Mouse (Mus musculus): ENCODE measurements around the gene Dock6. TPM values are rescaled to one million over a fixed set of nuclear protein-coding genes. Genes with fewer than 3 reads are reported as not detected.

The Dock6 gene
- total RNA-seq, 2 experiments from 2014 or later: 18.5 to 22.6 TPM

GRCm38 (mm10) chr9:21820183-21820582 is 32.3 kb downstream of the Dock6 start:
- intact Hi-C loops (cut with DNase I): no loop called here
- no peak for DNase-seq (ENCODE audit: low spot score in 2 of 2)

DNA sequence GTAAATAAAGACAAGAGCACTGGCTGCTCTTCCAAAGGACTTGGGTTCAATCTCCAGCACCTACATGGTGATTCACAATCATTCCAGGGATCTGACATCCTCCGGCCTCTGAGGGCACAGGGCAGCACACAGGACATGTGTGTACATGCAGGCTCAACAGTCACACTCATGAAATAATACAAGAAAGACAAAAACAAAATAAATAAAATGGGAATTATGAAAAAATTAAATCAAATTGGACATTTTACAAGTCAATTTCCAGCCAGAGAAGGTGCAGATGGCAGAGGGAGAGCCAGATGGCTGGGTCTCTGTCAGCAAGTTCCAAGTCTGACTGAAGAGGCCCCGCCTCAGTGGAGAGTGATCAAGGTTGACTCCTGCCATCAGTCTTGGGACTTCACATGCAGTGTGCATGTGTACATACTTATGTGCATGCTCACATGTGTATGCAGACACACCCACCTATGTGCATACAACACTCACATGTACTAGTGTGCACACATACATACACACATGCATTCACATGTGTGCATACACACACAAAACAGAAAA is 33.2 kb downstream of the Dock6 start:
- intact Hi-C loops (cut with DNase I): no loop called here
- no peak for DNase-seq (ENCODE audit: low spot score in 2 of 2)

- intact Hi-C loops (cut with DNase I): no loop called here
These were observed 33.9 kb downstream of the Dock6 start for GRCm38 (mm10) chr9:21818561-21818960.

GRCm38 (mm10) chr9:21818125-21818524 is 34.3 kb downstream of the Dock6 start:
- DNase-seq (ENCODE audit: low spot score in 2 of 2): no peak
- intact Hi-C loops (cut with DNase I): no loop called here

More at GRCm38 (mm10) chr9:21818561-21818960, 33.9 kb downstream of the Dock6 start:
- DNase-seq (ENCODE audit: low spot score in 2 of 2): no peak

DNA sequence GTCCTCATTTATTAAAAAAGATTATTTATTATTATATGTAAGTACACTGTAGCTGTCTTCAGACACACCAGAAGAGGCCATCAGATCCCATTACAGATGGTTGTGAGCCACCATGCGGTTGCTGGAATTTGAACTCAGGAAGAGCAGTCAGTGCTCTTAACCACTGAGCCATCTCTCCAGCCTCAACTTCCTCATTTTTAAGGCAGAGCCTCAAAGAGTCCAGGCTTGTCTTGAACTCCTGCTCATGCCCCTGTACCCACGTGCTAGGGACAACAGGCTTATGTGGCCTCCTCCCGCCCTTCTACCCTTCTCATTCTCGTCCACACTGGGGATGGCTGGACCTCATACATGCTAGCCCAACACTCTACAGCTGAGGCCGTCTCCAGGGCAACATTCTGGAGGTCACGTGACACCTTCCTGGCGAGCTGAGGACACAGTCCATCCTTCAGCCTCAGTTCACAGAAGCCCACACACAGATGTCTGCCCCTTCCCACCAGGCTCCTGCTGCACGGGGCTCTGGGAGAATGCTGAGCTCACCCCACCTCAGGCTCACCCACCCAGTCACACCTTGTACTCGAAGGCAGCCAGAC is 35.6 kb downstream of the Dock6 start:
- intact Hi-C loops (cut with DNase I): no loop called here
- no peak for DNase-seq (ENCODE audit: low spot score in 2 of 2)

- intact Hi-C loops (cut with DNase I): no loop called here
- DNase-seq (ENCODE audit: low spot score in 2 of 2): no peak
These were observed 41.3 kb downstream of the Dock6 start for GRCm38 (mm10) chr9:21811170-21811569.

- intact Hi-C loops (cut with DNase I): no loop called here
These were observed 43.9 kb downstream of the Dock6 start for GRCm38 (mm10) chr9:21808561-21808960.

DNA sequence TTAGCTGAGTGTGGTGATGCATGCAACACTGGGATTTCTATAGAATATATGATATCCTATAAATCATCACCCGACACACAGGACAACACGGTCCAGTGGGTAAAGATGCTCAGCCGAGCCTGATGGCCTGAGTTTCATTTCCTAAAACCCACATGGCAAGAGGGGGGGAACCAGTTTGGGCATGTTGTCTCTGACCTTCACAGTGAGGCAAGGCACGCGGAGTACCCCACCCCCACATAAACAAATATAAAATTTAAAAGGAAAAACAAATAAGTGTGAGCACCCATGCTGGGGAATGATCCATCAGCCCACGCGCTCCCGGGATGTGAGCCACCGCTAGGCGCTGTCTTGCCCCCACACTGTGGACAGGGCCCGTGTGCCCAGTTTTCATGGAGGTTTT is 45.5 kb downstream of the Dock6 start:
- intact Hi-C loops (cut with DNase I): no loop called here
- DNase-seq (ENCODE audit: low spot score in 2 of 2): no peak

More at GRCm38 (mm10) chr9:21808561-21808960, 43.9 kb downstream of the Dock6 start:
- DNase-seq (ENCODE audit: low spot score in 2 of 2): no peak

DNA sequence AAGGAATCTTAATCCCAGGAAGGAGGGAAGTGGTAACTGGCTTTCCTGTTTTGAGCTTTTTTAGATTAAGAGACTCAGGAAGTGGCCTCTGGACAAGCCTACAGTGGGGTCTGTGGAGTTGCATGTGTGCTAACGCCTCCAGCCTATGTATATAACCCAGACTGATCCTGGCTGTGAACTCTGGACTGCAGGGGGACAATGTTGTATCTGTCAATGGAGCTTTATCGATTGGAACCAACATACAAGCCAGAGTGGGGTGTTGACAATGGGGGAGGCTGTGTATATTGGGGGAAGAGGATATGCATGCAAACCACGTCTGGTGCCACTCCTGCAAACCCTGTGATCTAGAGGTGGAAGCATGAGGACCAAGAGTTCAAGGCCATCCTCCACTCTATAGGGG is 46.1 kb downstream of the Dock6 start:
- no peak for DNase-seq (ENCODE audit: low spot score in 2 of 2)
- intact Hi-C loops (cut with DNase I): no loop called here

GRCm38 (mm10) chr9:21803986-21804644 is 48.3 kb downstream of the Dock6 start:
- intact Hi-C loops (cut with DNase I): no loop called here
- DNase-seq (ENCODE audit: low spot score in 2 of 2): peak; percentile 82

DNA sequence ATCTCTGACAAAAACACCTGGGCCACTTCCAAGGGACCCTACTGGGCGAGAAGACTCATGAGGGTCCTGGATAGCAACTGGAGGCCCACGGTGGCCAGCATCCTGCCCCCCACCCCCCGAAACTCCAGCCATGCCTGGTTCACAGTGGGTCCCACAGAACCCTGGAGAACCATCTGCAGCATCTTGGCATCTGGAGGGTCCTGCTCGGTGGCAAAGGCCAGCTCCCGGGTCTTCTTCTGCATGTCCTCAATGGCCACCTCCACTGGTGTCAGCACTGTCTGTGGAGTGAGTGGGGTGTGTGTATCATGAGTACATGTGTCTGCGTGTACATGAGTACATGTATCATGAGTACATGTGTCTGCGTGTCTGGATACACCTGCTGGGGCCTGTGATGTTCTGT is 50.8 kb downstream of the Dock6 start:
- intact Hi-C loops (cut with DNase I): no loop called here
- no peak for DNase-seq (ENCODE audit: low spot score in 2 of 2)

- no peak for DNase-seq (ENCODE audit: low spot score in 2 of 2)
- intact Hi-C loops (cut with DNase I): no loop called here
These were observed 51.3 kb downstream of the Dock6 start for GRCm38 (mm10) chr9:21801121-21801520.

DNA sequence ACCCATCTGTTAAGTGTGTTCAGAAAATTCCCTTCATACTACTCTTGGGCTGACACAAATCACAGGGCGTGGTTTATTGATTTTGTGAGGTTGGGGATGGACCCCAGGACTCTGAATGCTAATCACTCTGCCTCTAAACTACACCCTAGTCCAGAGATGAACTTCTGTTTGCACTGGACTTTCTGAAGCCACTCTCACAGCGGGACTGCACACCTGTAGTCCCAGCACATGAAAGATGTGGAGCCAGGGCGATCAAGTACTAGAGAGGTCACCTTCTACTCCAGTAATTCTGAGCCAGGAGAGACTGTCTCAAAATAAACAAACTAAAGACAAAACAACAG is 53.5 kb downstream of the Dock6 start:
- intact Hi-C loops (cut with DNase I): no loop called here

GRCm38 (mm10) chr9:21798345-21799009 is 54.0 kb downstream of the Dock6 start, which contains the start of gene Kank2:
Gene Kank2 (minus strand): TSS chr9:21798744.
- intact Hi-C loops (cut with DNase I): no loop called here

More for the DNA sequence above, 53.5 kb downstream of the Dock6 start:
- DNase-seq (ENCODE audit: low spot score in 2 of 2): no peak

DNA sequence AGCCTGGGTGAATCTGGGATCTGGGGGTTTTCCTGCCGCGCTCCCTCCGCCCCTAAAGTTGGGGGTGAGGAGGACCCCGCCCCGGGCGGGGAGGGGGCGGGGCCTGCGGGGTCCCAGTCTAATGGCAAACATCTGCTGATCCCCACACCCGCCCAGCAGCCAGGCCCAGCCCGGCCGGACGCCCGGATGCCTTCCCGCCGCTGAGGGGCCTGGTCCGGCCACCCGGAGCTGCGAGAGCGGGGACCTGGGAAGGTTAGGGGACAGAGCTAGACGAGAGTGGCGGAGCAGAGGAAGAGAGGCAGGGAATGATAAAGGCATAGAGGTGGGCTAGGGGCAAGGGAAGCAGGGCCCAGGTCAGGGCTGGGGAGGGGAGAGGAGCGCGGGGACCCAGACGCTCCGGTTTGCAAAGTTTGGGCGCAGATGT is 54.5 kb downstream of the Dock6 start:
- DNase-seq (ENCODE audit: low spot score in 2 of 2): no peak
- intact Hi-C loops (cut with DNase I): no loop called here

More at GRCm38 (mm10) chr9:21798345-21799009, 54.0 kb downstream of the Dock6 start, which contains the start of gene Kank2:
- DNase-seq (ENCODE audit: low spot score in 2 of 2): peak; percentile 33 to 51

DNA sequence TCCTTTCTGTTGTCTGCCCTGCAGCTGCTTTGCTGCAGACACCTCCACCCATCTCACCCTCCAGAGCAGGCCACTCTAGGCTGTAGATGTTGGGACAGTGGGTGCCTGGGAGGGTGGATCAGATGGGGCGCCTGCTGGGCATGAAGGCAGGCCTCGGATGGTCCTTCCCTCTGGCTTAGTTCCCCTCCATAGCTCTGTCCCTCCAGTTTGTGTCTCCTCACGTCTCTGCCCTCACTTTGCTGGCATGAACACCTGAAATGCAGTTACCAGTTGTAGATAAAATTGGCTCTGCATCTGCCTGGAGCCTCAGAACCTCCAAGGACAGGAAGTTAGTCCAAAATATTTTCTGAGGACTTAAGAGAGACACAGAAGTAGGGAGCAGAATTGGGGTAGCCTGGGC is 55.5 kb downstream of the Dock6 start:
- intact Hi-C loops (cut with DNase I): no loop called here
- no peak for DNase-seq (ENCODE audit: low spot score in 2 of 2)

DNA sequence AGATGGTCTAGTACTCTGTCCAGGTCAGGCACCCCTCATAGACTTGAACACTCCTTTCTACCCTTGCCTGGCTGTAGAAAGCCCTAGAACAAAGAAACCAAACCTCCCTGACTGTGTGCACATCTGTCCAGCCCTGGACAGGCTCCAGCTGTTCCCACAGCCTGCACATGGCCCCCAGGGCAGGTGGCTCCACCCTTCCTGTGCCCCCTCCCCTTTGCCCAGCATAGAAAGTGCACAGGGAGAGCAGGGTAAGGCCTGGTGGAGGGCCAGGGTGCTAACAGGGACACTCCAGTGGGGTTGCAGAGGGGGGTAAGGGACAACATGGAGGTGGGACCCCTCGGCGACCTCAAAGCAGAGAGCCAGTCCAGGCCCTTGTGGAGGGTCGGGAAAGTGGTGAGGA is 56.2 kb downstream of the Dock6 start:
- intact Hi-C loops (cut with DNase I): no loop called here

DNA sequence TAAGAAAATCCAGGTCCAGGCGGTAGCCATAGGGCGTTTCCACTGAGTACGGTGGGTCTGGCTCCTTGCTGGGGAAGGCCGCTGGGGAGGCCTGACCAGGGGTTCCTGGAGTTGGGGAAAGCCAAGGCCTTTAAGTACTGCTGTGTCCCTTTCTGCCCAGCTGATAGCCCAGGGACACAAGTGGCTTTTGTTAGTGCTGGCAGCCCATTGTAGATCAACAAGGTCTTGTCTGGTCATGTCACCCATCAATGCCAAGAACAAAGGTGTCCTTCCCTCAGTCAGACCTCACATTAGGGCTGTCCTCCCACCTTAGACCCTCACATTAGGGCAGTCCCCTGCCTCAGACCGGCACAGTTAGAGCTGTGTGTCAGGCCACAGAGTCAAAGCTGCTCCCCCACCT is 56.9 kb downstream of the Dock6 start:
- intact Hi-C loops (cut with DNase I): no loop called here
- no peak for DNase-seq (ENCODE audit: low spot score in 2 of 2)

More for the DNA sequence above, 56.2 kb downstream of the Dock6 start:
- DNase-seq (ENCODE audit: low spot score in 2 of 2): no peak

- DNase-seq (ENCODE audit: low spot score in 2 of 2): no peak
- intact Hi-C loops (cut with DNase I): no loop called here
These were observed 57.5 kb downstream of the Dock6 start for GRCm38 (mm10) chr9:21794925-21795324.

DNA sequence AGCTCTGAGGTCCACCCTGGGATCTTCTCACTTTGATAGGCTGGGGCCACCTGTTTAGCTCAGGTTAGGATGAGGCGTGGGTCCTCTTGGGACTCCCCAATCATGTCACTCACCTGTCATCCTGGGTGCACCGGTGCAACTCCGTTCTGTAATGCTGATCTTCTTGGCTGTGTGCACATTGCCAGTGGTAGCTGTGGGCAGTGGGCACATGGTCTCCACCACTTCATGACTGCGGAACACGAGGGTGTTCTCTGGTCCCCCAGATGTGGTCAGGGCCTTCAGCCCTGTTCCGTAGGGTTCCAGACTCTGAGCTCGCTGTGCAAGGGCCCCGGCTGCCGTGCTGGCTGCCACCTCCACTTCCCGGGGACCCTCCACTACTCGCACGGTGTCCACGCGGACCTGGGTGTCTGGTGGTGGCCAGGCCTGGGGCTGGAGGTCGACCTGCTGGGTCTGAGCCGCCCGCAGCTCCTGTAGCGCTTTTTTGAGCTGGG is 58.0 kb downstream of the Dock6 start:
- intact Hi-C loops (cut with DNase I): no loop called here
- no peak for DNase-seq (ENCODE audit: low spot score in 2 of 2)

All from left cerebral cortex, postnatal 14 days (tissue).